Mouse (Mus musculus) midbrain, embryonic 10.5 days (tissue): ENCODE data around the gene Camsap3. TPM values are rescaled to one million over a fixed set of nuclear protein-coding genes. Genes with fewer than 3 reads are reported as not detected.

Source experiments
- DNase-seq: peaks from one replicate; pipeline ENCODE4 v3.0.0-alpha.2; 2017; ENCODE audit warnings: low spot score
- H3K27ac ChIP-seq: fragments of 300-500 bp; sonication (generic); replicated peaks from 2 replicates; pipeline ENCODE4 v1.5.1; 2016; ENCODE audit warnings: mild to moderate bottlenecking
- H3K27me3 ChIP-seq: fragments of 300-500 bp; sonication (generic); 2 replicates; pipeline ENCODE4 v1.6.1; 2016; ENCODE audit warnings: low read depth, mild to moderate bottlenecking; ENCODE audit not compliant: poor library complexity, severe bottlenecking
- H3K36me3 ChIP-seq: fragments of 300-500 bp; sonication (generic); 2 replicates; pipeline ENCODE4 v1.6.1; 2016; ENCODE audit warnings: mild to moderate bottlenecking, moderate library complexity
- H3K4me1 ChIP-seq: fragments of 300-500 bp; sonication (generic); 2 replicates; pipeline ENCODE4 v1.6.1; 2016
- H3K4me3 ChIP-seq: fragments of 300-500 bp; sonication (generic); 2 replicates; pipeline ENCODE4 v1.5.1; 2016; ENCODE audit warnings: mild to moderate bottlenecking, moderate library complexity
- H3K9me3 ChIP-seq: fragments of 300-500 bp; sonication (generic); replicated peaks from 2 replicates; pipeline ENCODE4 v1.6.1; 2016; ENCODE audit warnings: mild to moderate bottlenecking
- WGBS: fragments of 180-500 bp; shearing (Covaris S2); methylation state at CpG from one replicate; pipeline ENCODE4 v1.1.7; 2016; 5-methylcytosine and 5-hydroxymethylcytosine counted together
- polyA plus RNA-seq: library from polyadenylated mRNA; unstranded; fragments of >200 nt; fragmentation: Nextera tagmentation; extraction: Ambion mirVana; gene quantifications from 2 replicates; pipeline ENCODE4 v1.2.1, GENCODE M21; 2016

Camsap3 gene
- polyA plus RNA-seq, 1 experiment from 2014 or later = 10.4 TPM

DNA sequence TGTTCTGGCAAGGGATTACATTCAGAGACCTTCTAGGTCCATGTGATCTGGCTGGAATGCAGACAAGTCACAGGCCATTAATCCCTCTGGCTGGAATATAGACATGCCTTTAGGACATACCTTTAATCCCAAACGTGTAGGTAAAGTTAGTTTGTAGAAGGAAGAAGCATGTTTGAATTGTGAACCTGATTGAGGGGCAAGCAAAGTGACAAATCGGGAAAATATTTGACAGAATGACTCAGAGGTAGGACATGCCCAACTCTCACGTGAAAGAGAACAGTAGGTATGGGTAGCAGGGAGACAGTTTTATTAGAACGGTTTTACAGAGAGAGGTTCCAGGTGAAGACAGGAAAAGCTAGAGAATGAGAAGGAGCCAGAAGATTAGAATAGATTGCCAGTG is 60.5 kb downstream of the Camsap3 start:
- Histone ChIP-seq H3K36me3 (no peaks in the 10 kb centered on the region), H3K27ac (no peak overlapping the region), H3K4me1 (no peaks in the 10 kb centered on the region), H3K9me3 (no peaks in the 10 kb centered on the region), H3K4me3 (no peak overlapping the region), H3K27me3 (no peaks in the 10 kb centered on the region)
- WGBS = 76% methylated on average over 4 of the region's 4 CpGs
- DNase-seq = no peak

DNA sequence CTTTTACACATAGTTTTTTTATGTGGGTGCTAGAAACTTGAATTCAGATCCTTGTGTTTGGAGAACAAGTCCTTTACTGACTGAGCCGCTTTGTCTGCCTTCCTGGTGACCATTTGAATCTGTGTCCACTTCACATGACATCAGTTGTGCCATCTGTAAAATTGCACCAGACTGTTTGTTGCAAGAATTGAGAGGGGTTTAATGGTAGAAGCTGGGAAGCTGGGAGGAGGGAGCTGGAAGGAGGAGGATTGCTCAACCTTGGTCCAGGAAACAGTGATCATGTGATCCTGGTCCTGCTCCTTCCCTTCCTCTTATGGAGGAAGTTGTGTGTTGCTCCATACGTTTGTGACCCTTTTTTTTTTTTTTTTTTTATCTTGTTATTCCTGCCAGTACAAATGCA is 61.2 kb downstream of the Camsap3 start:
- H3K27ac ChIP-seq = no peak overlapping the region
- DNase-seq = no peak
- no peaks in the 10 kb centered on the region for H3K9me3 ChIP-seq
- H3K4me1 ChIP-seq = no peaks in the 10 kb centered on the region
- no peak overlapping the region for H3K4me3 ChIP-seq
- H3K36me3 ChIP-seq = no peaks in the 10 kb centered on the region
- H3K27me3 ChIP-seq = no peaks in the 10 kb centered on the region
- WGBS = 72% methylated on average over 2 of the region's 2 CpGs

GRCm38 (mm10) chr8:3648990-3649389 is 61.9 kb downstream of the Camsap3 start:
- no peak for DNase-seq
- no peaks in the 10 kb centered on the region for H3K36me3 ChIP-seq
- H3K9me3 ChIP-seq = no peaks in the 10 kb centered on the region
- H3K27me3 ChIP-seq = no peaks in the 10 kb centered on the region
- no peaks in the 10 kb centered on the region for H3K4me1 ChIP-seq
- no peak overlapping the region for H3K27ac ChIP-seq
- 44% methylated on average over 1 of the region's 1 CpGs for WGBS
- H3K4me3 ChIP-seq = no peak overlapping the region

- H3K4me3 ChIP-seq = no peak overlapping the region
- WGBS = 71% methylated on average over 3 of the region's 3 CpGs
- H3K27ac ChIP-seq = no peak overlapping the region
- H3K9me3 ChIP-seq = no peaks in the 10 kb centered on the region
- no peaks in the 10 kb centered on the region for H3K36me3 ChIP-seq
- no peak for DNase-seq
- H3K27me3 ChIP-seq = no peaks in the 10 kb centered on the region
- peaks cover 11% of the 10 kb centered on the region for H3K4me1 ChIP-seq
Observed at GRCm38 (mm10) chr8:3652845-3653244, 65.8 kb downstream of the Camsap3 start.

GRCm38 (mm10) chr8:3654726-3655508 is 67.8 kb downstream of the Camsap3 start:
- 77% methylated on average over 11 of the region's 11 CpGs for WGBS
- no peak overlapping the region for H3K27ac ChIP-seq
- no peaks in the 10 kb centered on the region for H3K9me3 ChIP-seq
- H3K36me3 ChIP-seq = no peaks in the 10 kb centered on the region
- H3K4me3 ChIP-seq = no peak overlapping the region
- peaks cover 11% of the 10 kb centered on the region for H3K4me1 ChIP-seq
- DNase-seq = no peak
- H3K27me3 ChIP-seq = no peaks in the 10 kb centered on the region

DNA sequence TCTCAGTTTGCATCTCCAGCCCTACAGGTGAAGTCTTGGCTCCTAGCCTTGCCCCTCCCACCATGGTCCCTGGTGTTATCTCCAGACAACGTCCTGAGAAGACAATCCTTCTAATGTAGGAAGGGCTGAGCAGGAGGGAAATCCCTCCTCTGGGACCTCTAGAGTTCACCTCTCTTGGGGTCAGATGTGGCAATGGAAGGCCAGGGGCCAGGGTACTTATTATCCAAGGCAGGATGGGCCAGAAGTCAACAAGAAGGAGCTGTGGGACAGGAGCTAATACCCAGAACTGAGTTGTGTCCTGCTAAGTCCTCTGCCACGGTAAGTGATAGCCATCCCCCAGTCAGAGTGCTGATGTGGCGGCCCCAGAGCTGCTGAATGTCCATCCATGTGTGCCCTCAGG is 68.4 kb downstream of the Camsap3 start, which contains the start of gene Retn:
Gene Retn (plus strand): TSS at position 245 of the 400 bp plus-strand sequence.
- 73% methylated on average over 3 of the region's 3 CpGs for WGBS
- no peaks in the 10 kb centered on the region for H3K36me3 ChIP-seq
- peaks cover 11% of the 10 kb centered on the region for H3K4me1 ChIP-seq
- H3K27me3 ChIP-seq = no peaks in the 10 kb centered on the region
- no peaks in the 10 kb centered on the region for H3K9me3 ChIP-seq
- no peak for DNase-seq
- no peak within 1 kb of the TSS for H3K27ac ChIP-seq
- no peak within 1 kb of the TSS for H3K4me3 ChIP-seq

DNA sequence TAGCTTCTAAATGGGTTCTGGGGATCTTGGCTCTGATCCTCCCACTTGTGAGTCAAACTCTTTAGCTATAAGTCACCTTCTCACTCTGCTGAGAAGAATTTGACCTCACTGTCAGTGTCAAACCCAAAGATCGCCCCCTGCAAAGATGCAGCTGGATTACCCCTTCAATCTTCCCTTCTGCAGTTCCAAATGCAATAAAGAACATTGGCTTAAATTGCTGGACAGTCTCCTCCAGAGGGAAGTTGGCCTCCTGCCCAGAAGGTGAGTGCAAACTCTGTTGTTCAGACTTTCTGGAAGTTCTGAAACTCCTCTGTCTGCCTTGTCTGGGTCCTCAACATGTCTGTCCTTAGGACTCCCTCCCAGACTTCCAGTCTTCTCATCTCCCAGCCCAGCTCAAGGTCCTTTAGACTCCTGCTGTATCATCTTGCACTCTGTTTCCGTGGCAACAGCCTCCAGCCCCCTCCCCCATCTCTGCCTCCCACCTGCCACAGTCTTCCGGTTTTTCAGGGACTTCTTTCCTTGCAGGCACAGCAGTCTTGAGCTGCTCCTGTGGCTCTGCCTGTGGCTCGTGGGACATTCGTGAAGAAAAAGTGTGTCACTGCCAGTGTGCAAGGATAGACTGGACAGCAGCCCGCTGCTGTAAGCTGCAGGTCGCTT is 69.8 kb downstream of the Camsap3 start:
- peak; percentile 53 for DNase-seq
- Histone ChIP-seq H3K9me3 (no peaks in the 10 kb centered on the region), H3K36me3 (no peaks in the 10 kb centered on the region), H3K4me1 (peaks cover 11% of the 10 kb centered on the region), H3K4me3 (peak overlapping the region; percentile 30; the same call in 1 of the 2 replicates), H3K27ac (peak overlapping the region; percentile 19; the same call in 1 of the 2 replicates), H3K27me3 (no peaks in the 10 kb centered on the region)
- WGBS = 25% methylated on average over 7 of the region's 7 CpGs

Other genes starting within 250 kb of the Camsap3 start
- gene A430078G23Rik, start 233.9 kb upstream of the Camsap3 start, polyA plus RNA-seq = not detected in 2 replicates
- 10.3 and 11.8 TPM in 2 replicates for gene Arhgef18, start 194.3 kb upstream of the Camsap3 start, polyA plus RNA-seq
- gene Pex11g, start 119.6 kb upstream of the Camsap3 start, polyA plus RNA-seq = 4.5 and 4.8 TPM in 2 replicates
- not detected in 2 replicates for gene Tex45, start 116.4 kb upstream of the Camsap3 start, polyA plus RNA-seq
- gene Zfp358, start 94.2 kb upstream of the Camsap3 start, polyA plus RNA-seq = 69.4 and 80.0 TPM in 2 replicates
- 62.0 and 69.6 TPM in 2 replicates for gene Mcoln1, start 86.8 kb upstream of the Camsap3 start, polyA plus RNA-seq
- 20.0 and 22.2 TPM in 2 replicates for gene Pnpla6, start 71.9 kb upstream of the Camsap3 start, polyA plus RNA-seq
- 9.8 and 11.2 TPM in 2 replicates for gene C330021F23Rik, start 19.3 kb upstream of the Camsap3 start, polyA plus RNA-seq
- gene Xab2, start 34.0 kb downstream of the Camsap3 start, polyA plus RNA-seq = 76.5 and 77.0 TPM in 2 replicates
- gene Pet100, start 34.3 kb downstream of the Camsap3 start, polyA plus RNA-seq = 94.0 and 97.3 TPM in 2 replicates
- 0.22 and 0.27 TPM in 2 replicates for gene Pcp2, start 38.3 kb downstream of the Camsap3 start, polyA plus RNA-seq
- 30.3 and 35.4 TPM in 2 replicates for gene Stxbp2, start 43.7 kb downstream of the Camsap3 start, polyA plus RNA-seq
- 0.20 and 0.21 TPM in 2 replicates for gene Retn, start 68.5 kb downstream of the Camsap3 start, polyA plus RNA-seq
- 0.07 and 0.15 TPM in 2 replicates for gene Mcemp1, start 78.5 kb downstream of the Camsap3 start, polyA plus RNA-seq
- gene Fcor, start 85.1 kb downstream of the Camsap3 start, polyA plus RNA-seq = 9.2 and 10.0 TPM in 2 replicates
- gene Trappc5, start 89.0 kb downstream of the Camsap3 start, polyA plus RNA-seq = 47.2 and 48.8 TPM in 2 replicates
- 0.11 and 0.22 TPM in 2 replicates for gene Fcer2a, start 106.9 kb downstream of the Camsap3 start, polyA plus RNA-seq
- gene Clec4g, start 133.4 kb downstream of the Camsap3 start, polyA plus RNA-seq = 0.09 and 0.26 TPM in 2 replicates
- not detected in 2 replicates for gene Cd209a, start 161.7 kb downstream of the Camsap3 start, polyA plus RNA-seq